Mouse (Mus musculus): ENCODE results near the gene Fam107a. TPM values are rescaled to one million over a fixed set of nuclear protein-coding genes. Genes with fewer than 3 reads are reported as not detected.

The Fam107a gene
- polyA plus RNA-seq (2012; rRNA removed), result 8.5 and 12.1 TPM in 2 replicates

DNA sequence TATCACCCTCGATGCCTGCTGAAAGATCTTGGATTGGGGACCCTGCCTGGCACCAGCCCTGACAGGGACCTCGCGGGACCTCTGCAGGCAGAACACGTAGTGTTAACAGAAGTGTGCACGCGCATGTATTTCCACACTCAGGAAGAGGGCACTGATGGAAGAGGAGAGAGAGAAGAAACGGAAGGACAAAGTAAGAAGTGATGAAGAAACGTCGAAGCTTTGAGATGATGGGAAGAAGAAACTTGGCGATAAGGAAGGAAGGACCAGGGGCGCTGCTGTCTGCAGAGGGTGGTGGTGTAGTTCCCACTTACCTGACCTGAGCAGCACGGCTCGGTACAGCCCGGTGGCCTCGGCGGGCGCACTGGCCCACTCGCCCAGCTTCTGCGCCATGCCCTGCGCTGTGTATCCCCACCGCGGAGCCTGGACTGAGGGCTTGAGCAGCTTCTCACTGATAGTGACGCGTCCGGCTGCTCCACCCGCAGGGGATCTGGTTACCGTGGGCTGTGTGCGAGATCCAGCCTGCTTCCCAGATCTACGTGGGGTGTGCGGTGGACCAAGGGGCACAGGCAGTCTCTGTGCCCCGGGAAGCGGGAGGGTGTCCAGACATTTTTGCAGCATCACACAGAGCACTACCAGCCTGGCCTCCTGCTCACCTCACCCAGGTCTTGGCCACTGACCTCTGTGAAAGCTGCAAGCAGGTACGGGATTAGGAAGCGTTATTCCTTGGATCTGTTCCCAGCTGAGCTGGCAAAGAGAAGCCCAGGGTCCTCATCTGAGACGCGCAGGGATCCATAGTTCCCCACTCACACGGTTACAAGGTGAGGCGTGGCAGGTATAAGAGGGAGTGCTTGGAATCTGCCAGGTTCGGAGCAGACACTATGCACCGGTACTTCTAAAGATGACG lies at the start of gene Fam107a:
Gene Fam107a (minus strand): TSS at position 830 of the 904 bp plus-strand sequence.
- no peak for DNase-seq
- Histone ChIP-seq H3K4me3 (replicated peaks; ENCODE audit: extremely low read depth, low read depth, low read length) (no peak within 1 kb of the TSS), H3K4me1 (ENCODE audit: control insufficient read depth, insufficient read depth, low read length) (peaks cover 6% of the 10 kb centered on the region)
- TF ChIP-seq POLR2A (IDR thresholded peaks at IDR 0.05; ENCODE audit: borderline replicate concordance, extremely low read depth, low read depth, low read length) (no peak), CTCF (IDR thresholded peaks at IDR 0.05; ENCODE audit: insufficient read depth, low read length) (no peak)
- 17% methylated on average over 41 of the region's 41 CpGs for WGBS

DNA sequence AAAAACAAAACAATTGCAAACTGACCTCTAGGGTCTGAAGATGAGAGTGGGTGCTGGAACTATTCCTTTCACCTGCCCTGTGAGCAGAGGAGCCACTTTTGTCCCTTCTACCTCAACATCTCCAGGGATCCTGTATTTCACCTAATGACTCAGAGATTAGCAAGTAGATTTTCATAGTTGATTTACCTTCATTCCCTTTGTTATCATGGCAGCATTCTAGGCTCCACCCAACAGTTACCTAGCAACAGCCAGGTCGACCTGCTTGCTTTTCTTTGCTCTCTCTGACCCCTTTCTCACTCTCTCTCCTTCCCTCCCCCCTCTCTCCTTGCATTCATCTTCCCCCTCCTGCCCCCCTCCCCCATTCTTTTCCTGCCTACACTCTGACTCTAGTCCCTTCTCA lies 49.3 kb upstream of the Fam107a start:
- WGBS, result 0% methylated on average over 1 of the region's 1 CpGs
- no peaks in the 10 kb centered on the region for H3K4me1 ChIP-seq (ENCODE audit: control insufficient read depth, insufficient read depth, low read length)

DNA sequence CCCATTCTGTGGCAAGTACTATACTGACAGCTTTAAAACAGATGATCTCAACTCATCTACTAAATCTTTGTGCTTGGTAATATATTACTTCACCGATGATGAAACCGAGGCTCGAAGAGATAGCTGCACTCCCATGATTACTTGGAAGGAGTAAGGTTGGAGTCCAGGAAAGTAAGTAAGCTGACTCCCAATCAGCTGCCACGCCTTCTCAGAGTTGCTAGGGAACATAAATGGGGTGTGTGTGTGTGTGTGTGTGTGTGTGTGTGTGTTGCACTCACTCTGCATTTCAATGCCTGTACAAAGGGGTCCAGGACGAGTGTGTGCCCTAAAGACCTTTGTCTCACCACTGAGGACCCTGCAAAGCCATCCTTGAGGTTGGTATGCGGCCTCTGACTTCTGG lies 48.0 kb upstream of the Fam107a start:
- no peaks in the 10 kb centered on the region for H3K4me1 ChIP-seq (ENCODE audit: control insufficient read depth, insufficient read depth, low read length)
- 72% methylated on average over 6 of the region's 6 CpGs for WGBS
- DNase-seq, result no peak
- no peak overlapping the region for H3K4me3 ChIP-seq (replicated peaks; ENCODE audit: extremely low read depth, low read depth, low read length)
- TF ChIP-seq POLR2A (IDR thresholded peaks at IDR 0.05; ENCODE audit: borderline replicate concordance, extremely low read depth, low read depth, low read length) (no peak), CTCF (IDR thresholded peaks at IDR 0.05; ENCODE audit: insufficient read depth, low read length) (no peak)

More for the DNA sequence above, 49.3 kb upstream of the Fam107a start:
- no peak overlapping the region for H3K4me3 ChIP-seq (replicated peaks; ENCODE audit: extremely low read depth, low read depth, low read length)
- DNase-seq, result no peak
- no peak for TF ChIP-seq POLR2A (IDR thresholded peaks at IDR 0.05; ENCODE audit: borderline replicate concordance, extremely low read depth, low read depth, low read length)
- no peak for TF ChIP-seq CTCF (IDR thresholded peaks at IDR 0.05; ENCODE audit: insufficient read depth, low read length)

DNA sequence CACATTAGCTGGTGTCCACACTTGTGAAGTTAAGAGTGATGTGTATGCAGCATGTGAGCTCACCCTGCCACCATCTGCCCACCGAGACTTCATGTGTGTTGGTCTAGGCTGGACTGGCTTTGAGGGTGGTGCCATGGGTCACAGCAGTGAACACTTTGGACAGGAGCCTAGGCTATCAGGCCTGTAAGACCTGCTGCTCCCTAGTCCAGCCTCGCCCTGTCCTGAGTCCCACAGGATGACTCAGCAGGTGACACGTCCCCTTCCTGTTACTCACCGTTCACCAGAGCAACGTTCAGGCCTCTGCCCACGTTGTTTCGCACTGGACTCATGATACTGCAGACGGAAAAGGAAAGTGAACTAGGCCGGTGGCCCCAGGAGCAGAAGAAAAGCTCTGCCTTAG lies 39.0 kb upstream of the Fam107a start:
- Histone ChIP-seq H3K4me1 (ENCODE audit: control insufficient read depth, insufficient read depth, low read length) (no peaks in the 10 kb centered on the region), H3K4me3 (replicated peaks; ENCODE audit: extremely low read depth, low read depth, low read length) (no peak overlapping the region)
- DNase-seq, result no peak
- TF ChIP-seq CTCF (IDR thresholded peaks at IDR 0.05; ENCODE audit: insufficient read depth, low read length) (no peak), POLR2A (IDR thresholded peaks at IDR 0.05; ENCODE audit: borderline replicate concordance, extremely low read depth, low read depth, low read length) (no peak)
- 62% methylated on average over 9 of the region's 9 CpGs for WGBS

DNA sequence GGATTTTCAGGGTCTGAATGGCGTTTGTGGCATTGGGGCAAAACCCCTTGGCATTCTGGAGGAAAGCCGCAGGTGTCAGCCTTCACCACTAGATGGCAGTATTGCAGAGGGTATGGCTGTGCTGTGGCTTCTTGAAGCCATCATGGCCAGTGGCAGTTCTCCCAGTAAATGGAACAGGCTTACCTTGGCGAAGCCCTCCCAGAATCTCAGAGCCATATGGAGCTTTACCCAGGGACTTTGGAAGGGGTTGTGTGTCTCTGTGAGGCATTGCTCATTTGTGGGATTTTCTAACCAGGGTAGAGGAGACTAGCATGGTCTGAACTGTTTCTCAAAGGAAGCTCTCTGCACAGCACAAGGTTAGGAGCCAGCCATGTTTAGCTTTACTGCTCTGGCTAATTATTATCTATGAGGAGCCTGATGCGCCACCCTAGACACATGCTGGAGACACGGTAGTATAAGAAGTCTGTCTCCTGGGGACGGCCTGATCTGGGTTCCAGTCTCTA lies 38.2 kb upstream of the Fam107a start:
- Histone ChIP-seq H3K4me3 (replicated peaks; ENCODE audit: extremely low read depth, low read depth, low read length) (no peak overlapping the region), H3K4me1 (ENCODE audit: control insufficient read depth, insufficient read depth, low read length) (no peaks in the 10 kb centered on the region)
- 38% methylated on average over 6 of the region's 6 CpGs for WGBS
- TF ChIP-seq POLR2A (IDR thresholded peaks at IDR 0.05; ENCODE audit: borderline replicate concordance, extremely low read depth, low read depth, low read length) (no peak), CTCF (IDR thresholded peaks at IDR 0.05; ENCODE audit: insufficient read depth, low read length) (peak; percentile 98)
- DNase-seq, result peak; percentile 51

DNA sequence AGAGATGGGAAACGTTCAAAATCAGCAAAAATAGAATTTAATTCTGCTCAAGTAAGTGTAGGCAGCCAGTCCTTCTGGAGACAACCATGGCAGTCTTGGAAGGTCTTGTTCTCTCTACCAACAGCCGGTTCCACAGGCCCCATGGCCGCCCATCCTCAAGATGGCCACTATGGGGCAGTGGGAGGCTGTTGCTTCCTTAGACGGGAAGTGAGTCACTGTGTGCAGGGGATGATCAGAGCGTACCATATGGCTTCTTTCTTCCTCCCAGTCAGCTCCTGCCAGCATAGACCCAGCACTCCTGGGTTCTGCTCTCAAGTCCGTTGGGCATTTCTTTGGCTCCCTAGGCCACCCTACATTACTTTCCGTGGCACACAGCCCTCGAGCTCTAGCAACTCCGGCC lies 31.1 kb upstream of the Fam107a start:
- no peak for TF ChIP-seq CTCF (IDR thresholded peaks at IDR 0.05; ENCODE audit: insufficient read depth, low read length)
- no peak for TF ChIP-seq POLR2A (IDR thresholded peaks at IDR 0.05; ENCODE audit: borderline replicate concordance, extremely low read depth, low read depth, low read length)
- no peak for DNase-seq
- H3K4me3 ChIP-seq (replicated peaks; ENCODE audit: extremely low read depth, low read depth, low read length), result no peak overlapping the region
- H3K4me1 ChIP-seq (ENCODE audit: control insufficient read depth, insufficient read depth, low read length), result no peaks in the 10 kb centered on the region
- 53% methylated on average over 9 of the region's 9 CpGs for WGBS

DNA sequence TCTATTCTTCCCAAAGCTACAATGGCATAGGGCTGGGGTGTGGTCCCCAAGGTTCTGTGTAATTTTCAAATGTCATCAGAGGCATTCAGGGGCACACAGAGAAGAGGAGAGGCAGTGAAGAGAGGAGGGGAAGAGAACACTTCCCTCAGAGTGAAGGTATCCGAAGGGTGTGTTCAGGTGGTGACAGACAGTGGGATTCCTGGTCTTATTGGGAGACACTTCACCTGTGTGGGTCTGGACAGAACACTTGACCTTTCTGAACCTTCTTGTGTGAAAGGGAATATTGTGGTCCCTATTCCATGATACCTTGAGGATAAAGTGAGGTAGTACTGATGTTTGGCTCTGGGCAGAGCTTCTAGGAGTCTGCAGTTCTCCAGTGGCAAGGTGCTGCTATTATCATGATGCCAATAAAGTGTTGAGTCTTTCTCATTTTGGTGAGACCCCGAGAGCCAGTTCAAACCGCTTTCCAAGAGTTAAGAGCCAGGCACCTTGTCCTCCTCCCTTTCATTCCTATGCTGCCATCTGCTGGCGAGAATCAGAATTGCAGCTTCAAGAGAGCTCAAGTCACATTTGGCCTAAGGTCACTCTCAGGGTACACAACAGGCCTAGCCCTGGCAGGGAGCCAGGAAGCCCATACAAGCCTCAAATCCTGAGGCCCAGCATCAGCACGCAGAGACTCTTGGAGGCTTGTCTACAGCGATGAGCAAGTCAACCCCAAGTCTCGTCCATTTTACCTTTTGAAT lies 28.6 kb upstream of the Fam107a start:
- Histone ChIP-seq H3K4me1 (ENCODE audit: control insufficient read depth, insufficient read depth, low read length) (no peaks in the 10 kb centered on the region), H3K4me3 (replicated peaks; ENCODE audit: extremely low read depth, low read depth, low read length) (no peak overlapping the region)
- DNase-seq, result peak; percentile 89
- TF ChIP-seq CTCF (IDR thresholded peaks at IDR 0.05; ENCODE audit: insufficient read depth, low read length) (peak; percentile 83), POLR2A (IDR thresholded peaks at IDR 0.05; ENCODE audit: borderline replicate concordance, extremely low read depth, low read depth, low read length) (no peak)
- WGBS, result 25% methylated on average over 7 of the region's 7 CpGs

DNA sequence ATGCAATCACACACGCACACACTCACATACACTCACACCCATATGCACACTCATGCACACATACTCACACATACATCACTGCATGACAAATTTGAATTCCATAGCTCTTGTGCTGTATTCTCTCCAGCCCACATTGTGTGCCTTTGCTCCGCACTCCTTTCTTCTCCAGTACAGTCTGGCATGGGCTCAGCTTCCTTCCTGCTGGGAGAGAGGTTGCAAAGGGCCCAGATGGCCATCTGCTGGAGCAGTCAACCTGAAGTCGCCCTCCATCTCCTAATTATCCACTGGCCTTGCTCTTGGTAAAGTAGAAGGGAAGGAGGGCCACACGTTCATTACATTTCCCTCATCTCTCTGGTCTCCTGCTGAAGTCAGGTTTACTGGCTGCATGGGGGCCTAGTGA lies 27.7 kb upstream of the Fam107a start:
- Histone ChIP-seq H3K4me3 (replicated peaks; ENCODE audit: extremely low read depth, low read depth, low read length) (no peak overlapping the region), H3K4me1 (ENCODE audit: control insufficient read depth, insufficient read depth, low read length) (no peaks in the 10 kb centered on the region)
- TF ChIP-seq POLR2A (IDR thresholded peaks at IDR 0.05; ENCODE audit: borderline replicate concordance, extremely low read depth, low read depth, low read length) (no peak), CTCF (IDR thresholded peaks at IDR 0.05; ENCODE audit: insufficient read depth, low read length) (no peak)
- DNase-seq, result no peak
- 74% methylated on average over 4 of the region's 4 CpGs for WGBS

DNA sequence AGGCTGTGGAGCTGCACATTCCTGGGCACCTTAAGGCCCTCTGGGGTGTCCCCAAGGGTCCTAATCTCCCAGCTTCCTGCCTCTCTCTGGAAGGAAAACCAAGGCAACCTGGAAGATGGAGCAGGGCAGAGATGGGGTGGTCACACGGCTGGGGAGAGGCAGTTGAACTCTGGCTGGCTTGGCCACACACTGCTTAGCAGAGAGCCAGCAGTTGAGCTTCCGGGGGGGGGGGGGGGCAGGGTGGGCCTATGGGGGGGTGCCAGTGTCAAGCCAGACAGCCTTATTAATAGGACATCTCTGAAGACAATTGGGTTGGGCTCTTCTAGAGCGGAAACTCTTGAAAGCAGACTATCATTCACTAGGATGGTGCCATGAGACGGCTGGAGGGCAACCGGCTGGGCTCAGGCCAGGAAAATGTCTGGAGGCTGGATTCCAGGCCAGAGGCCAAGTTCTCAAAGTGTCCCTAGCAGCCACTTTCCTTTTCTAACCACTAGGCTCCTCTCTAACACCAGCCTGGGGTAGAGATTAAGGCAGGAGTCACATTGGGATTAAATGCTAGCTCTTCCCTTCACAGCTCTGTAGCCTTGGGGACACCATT lies 24.8 kb upstream of the Fam107a start:
- 30% methylated on average over 5 of the region's 5 CpGs for WGBS

More for the DNA sequence above, 24.8 kb upstream of the Fam107a start:
- TF ChIP-seq CTCF (IDR thresholded peaks at IDR 0.05; ENCODE audit: insufficient read depth, low read length), result no peak
- no peak for TF ChIP-seq POLR2A (IDR thresholded peaks at IDR 0.05; ENCODE audit: borderline replicate concordance, extremely low read depth, low read depth, low read length)
- no peaks in the 10 kb centered on the region for H3K4me1 ChIP-seq (ENCODE audit: control insufficient read depth, insufficient read depth, low read length)
- H3K4me3 ChIP-seq (replicated peaks; ENCODE audit: extremely low read depth, low read depth, low read length), result no peak overlapping the region
- DNase-seq, result peak; percentile 37
